Mouse (Mus musculus) layer of hippocampus, postnatal 14 days (tissue): ENCODE data around the gene Cgrrf1. TPM values are rescaled to one million over a fixed set of nuclear protein-coding genes. Genes with fewer than 3 reads are reported as not detected.

Experiments
- DNase-seq, 2 experiments: peaks; one replicate each; pipeline ENCODE4 v3.0.0; 2021 to 2022; ENCODE audit warnings: low spot score in 2 of 2, mixed read lengths in 1 of 2
- total RNA-seq, 2 experiments: library from RNA; stranded (reverse); gene quantifications; 2 replicates each; pipeline ENCODE4 v1.2.3; 2021

Gene Cgrrf1
- total RNA-seq, 2 experiments from 2014 or later, result 17.5 to 21.5 TPM

GRCm38 (mm10) chr14:46821873-46822716 is 9.8 kb upstream of the Cgrrf1 start, which contains the start of gene Gmfb:
Gmfb (minus strand) TSS chr14:46822242.
- DNase-seq, result peak; percentile 94 to 95

- no peak for DNase-seq
Measured at GRCm38 (mm10) chr14:46823996-46824395, 7.9 kb upstream of the Cgrrf1 start.

- no peak for DNase-seq
Measured at GRCm38 (mm10) chr14:46827430-46827829, 4.5 kb upstream of the Cgrrf1 start.

GRCm38 (mm10) chr14:46831295-46831694 is 630 bp upstream of the Cgrrf1 start:
- no peak for DNase-seq

GRCm38 (mm10) chr14:46832354-46833272 is 688 bp downstream of the Cgrrf1 start:
- DNase-seq, result no peak

- no peak for DNase-seq
Measured at GRCm38 (mm10) chr14:46839326-46839725, 7.4 kb downstream of the Cgrrf1 start.

- DNase-seq, result no peak
Measured at GRCm38 (mm10) chr14:46845706-46846105, 13.8 kb downstream of the Cgrrf1 start.

GRCm38 (mm10) chr14:46848063-46848590 is 16.2 kb downstream of the Cgrrf1 start:
- no peak for DNase-seq

GRCm38 (mm10) chr14:46848736-46849135 is 16.8 kb downstream of the Cgrrf1 start:
- no peak for DNase-seq

- DNase-seq, result no peak
Measured at GRCm38 (mm10) chr14:46849769-46850168, 17.8 kb downstream of the Cgrrf1 start.

GRCm38 (mm10) chr14:46853677-46854076 is 21.8 kb downstream of the Cgrrf1 start:
- no peak for DNase-seq

GRCm38 (mm10) chr14:46862922-46863321 is 31.0 kb downstream of the Cgrrf1 start:
- DNase-seq, result no peak

GRCm38 (mm10) chr14:46880935-46881334 is 49.0 kb downstream of the Cgrrf1 start:
- peak; percentile 39 to 58 for DNase-seq

- no peak for DNase-seq
Measured at GRCm38 (mm10) chr14:46881581-46882430, 49.9 kb downstream of the Cgrrf1 start.

GRCm38 (mm10) chr14:46882431-46883067 is 50.6 kb downstream of the Cgrrf1 start, which contains the start of gene Samd4:
Samd4 (plus strand) TSS chr14:46882854.
- peak; percentile 52 to 56 for DNase-seq

GRCm38 (mm10) chr14:46883068-46883870 is 51.3 kb downstream of the Cgrrf1 start:
- DNase-seq, result peak; percentile 41 to 44

- DNase-seq, result peak; percentile 33 to 39
Measured at GRCm38 (mm10) chr14:46883871-46884441, 52.0 kb downstream of the Cgrrf1 start.

GRCm38 (mm10) chr14:46884701-46885428 is 52.9 kb downstream of the Cgrrf1 start:
- peak; percentile 50 to 58 for DNase-seq
